Mouse (Mus musculus) heart, embryonic 12.5 days (tissue): ENCODE measurements around the gene Grn. TPM values are rescaled to one million over a fixed set of nuclear protein-coding genes. Genes with fewer than 3 reads are reported as not detected.

Experiments
- ATAC-seq: fragments of 200-750 bp; cut with Nextera tagmentation; 2 replicates; pipeline ENCODE4 v1.8.0; 2017; ENCODE audit warnings: moderate TSS enrichment, moderate library complexity; ENCODE audit not compliant: insufficient number of reproducible peaks, low FRiP score
- H3K27ac ChIP-seq: fragments of 300-500 bp; sonication (generic); 2 replicates; pipeline ENCODE4 v1.5.1; 2016; ENCODE audit warnings: mild to moderate bottlenecking, moderate library complexity; ENCODE audit not compliant: poor library complexity, severe bottlenecking
- H3K27me3 ChIP-seq: fragments of 300-500 bp; sonication (generic); replicated peaks from 2 replicates; pipeline ENCODE4 v1.6.1; 2016; ENCODE audit warnings: mild to moderate bottlenecking, moderate library complexity
- H3K36me3 ChIP-seq: fragments of 300-500 bp; sonication (generic); 2 replicates; pipeline ENCODE4 v1.6.1; 2016; ENCODE audit warnings: mild to moderate bottlenecking, moderate library complexity
- H3K4me1 ChIP-seq: fragments of 300-500 bp; sonication (generic); replicated peaks from 2 replicates; pipeline ENCODE4 v1.6.1; 2016; ENCODE audit warnings: mild to moderate bottlenecking
- H3K4me2 ChIP-seq: fragments of 300-500 bp; sonication (generic); 2 replicates; pipeline ENCODE4 v1.6.1; 2016; ENCODE audit warnings: mild to moderate bottlenecking, moderate library complexity
- H3K4me3 ChIP-seq: fragments of 300-500 bp; sonication (generic); 2 replicates; pipeline ENCODE4 v1.5.1; 2016; ENCODE audit warnings: mild to moderate bottlenecking
- H3K9ac ChIP-seq: fragments of 300-500 bp; sonication (generic); 2 replicates; pipeline ENCODE4 v1.6.1; 2016; ENCODE audit warnings: mild to moderate bottlenecking, moderate library complexity
- H3K9me3 ChIP-seq: fragments of 300-500 bp; sonication (generic); replicated peaks from 2 replicates; pipeline ENCODE4 v1.6.1; 2016; ENCODE audit warnings: mild to moderate bottlenecking, moderate library complexity
- WGBS: fragments of 180-500 bp; shearing (Covaris S2); methylation state at CpG from one replicate; pipeline ENCODE4 v1.1.7; 2016; 5-methylcytosine and 5-hydroxymethylcytosine counted together
- polyA plus RNA-seq: library from polyadenylated mRNA; unstranded; fragments of >200 nt; fragmentation: Nextera tagmentation; extraction: Ambion mirVana; gene quantifications from 2 replicates; pipeline ENCODE4 v1.2.1, GENCODE M21; 2016

Gene Grn
- polyA plus RNA-seq, 1 experiment from 2014 or later, result 191 TPM

- no peak for ATAC-seq
- no peak overlapping the region for H3K4me3 ChIP-seq
- no peak overlapping the region for H3K4me2 ChIP-seq
- no peak overlapping the region for H3K9ac ChIP-seq
- no peaks in the 10 kb centered on the region for H3K9me3 ChIP-seq
- peaks cover 39% of the 10 kb centered on the region for H3K36me3 ChIP-seq
- 94% methylated on average over 11 of the region's 11 CpGs for WGBS
- no peak overlapping the region for H3K27ac ChIP-seq
- H3K4me1 ChIP-seq, result peaks cover 30% of the 10 kb centered on the region
- H3K27me3 ChIP-seq, result peaks cover 44% of the 10 kb centered on the region
Measured at GRCm38 (mm10) chr11:102403657-102404056, 26.5 kb upstream of the Grn start.

- H3K27ac ChIP-seq, result no peak overlapping the region
- H3K4me3 ChIP-seq, result no peak overlapping the region
- no peak overlapping the region for H3K4me2 ChIP-seq
- 85% methylated on average over 18 of the region's 18 CpGs for WGBS
- ATAC-seq, result no peak
- peaks cover 31% of the 10 kb centered on the region for H3K4me1 ChIP-seq
- H3K9me3 ChIP-seq, result no peaks in the 10 kb centered on the region
- no peak overlapping the region for H3K9ac ChIP-seq
- peaks cover 37% of the 10 kb centered on the region for H3K27me3 ChIP-seq
- peaks cover 39% of the 10 kb centered on the region for H3K36me3 ChIP-seq
Measured at GRCm38 (mm10) chr11:102404161-102405010, 25.7 kb upstream of the Grn start.

GRCm38 (mm10) chr11:102405544-102406285 lies 24.4 kb upstream of the Grn start:
- H3K9me3 ChIP-seq, result no peaks in the 10 kb centered on the region
- ATAC-seq, result no peak
- H3K4me2 ChIP-seq, result peak overlapping the region; percentile 84
- H3K27ac ChIP-seq, result no peak overlapping the region
- 79% methylated on average over 11 of the region's 11 CpGs for WGBS
- H3K9ac ChIP-seq, result peak overlapping the region; percentile 94
- peaks cover 26% of the 10 kb centered on the region for H3K4me1 ChIP-seq
- peak overlapping the region; percentile 81 for H3K4me3 ChIP-seq
- H3K36me3 ChIP-seq, result peaks cover 39% of the 10 kb centered on the region
- H3K27me3 ChIP-seq, result peaks cover 24% of the 10 kb centered on the region

DNA sequence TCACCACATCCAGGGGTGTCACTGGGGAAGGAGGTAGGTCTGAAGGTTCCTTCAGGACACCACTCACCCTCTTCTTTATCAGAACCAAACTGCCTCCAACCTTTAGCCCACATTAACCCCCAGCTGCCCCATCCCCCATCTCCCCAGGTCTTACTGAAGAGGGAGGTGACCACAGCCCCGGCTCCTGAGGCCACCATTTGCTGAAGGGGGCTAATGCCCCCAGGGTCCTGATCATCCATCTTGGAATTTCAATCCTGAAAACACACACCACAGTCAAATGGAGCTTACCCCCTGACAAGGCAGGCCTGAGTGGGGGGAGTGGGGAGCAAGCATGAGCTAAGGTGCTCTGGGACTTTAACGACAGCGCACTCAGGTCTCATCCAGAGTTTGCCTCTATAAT lies 23.7 kb upstream of the Grn start:
- H3K4me1 ChIP-seq, result peaks cover 31% of the 10 kb centered on the region
- WGBS, result 5% methylated on average over 3 of the region's 3 CpGs
- H3K27ac ChIP-seq, result peak overlapping the region; percentile 98
- no peaks in the 10 kb centered on the region for H3K9me3 ChIP-seq
- H3K9ac ChIP-seq, result peak overlapping the region; percentile 94
- H3K4me3 ChIP-seq, result peak overlapping the region; percentile 81
- H3K4me2 ChIP-seq, result peak overlapping the region; percentile 84
- peaks cover 17% of the 10 kb centered on the region for H3K27me3 ChIP-seq
- H3K36me3 ChIP-seq, result peaks cover 39% of the 10 kb centered on the region
- ATAC-seq, result no peak

GRCm38 (mm10) chr11:102406900-102407833 lies 22.9 kb upstream of the Grn start:
- no peaks in the 10 kb centered on the region for H3K9me3 ChIP-seq
- peak; percentile 85 for ATAC-seq
- peaks cover 35% of the 10 kb centered on the region for H3K36me3 ChIP-seq
- WGBS, result under 1% methylated on average over 85 of the region's 85 CpGs
- H3K4me1 ChIP-seq, result peaks cover 34% of the 10 kb centered on the region
- peaks cover 9% of the 10 kb centered on the region for H3K27me3 ChIP-seq
- H3K27ac ChIP-seq, result peak overlapping the region; percentile 98
- H3K4me2 ChIP-seq, result peak overlapping the region; percentile 84
- peak overlapping the region; percentile 81 for H3K4me3 ChIP-seq
- H3K9ac ChIP-seq, result peak overlapping the region; percentile 94

GRCm38 (mm10) chr11:102407834-102408215 lies 22.3 kb upstream of the Grn start, which contains the start of gene Slc25a39:
Slc25a39 (minus strand) TSS chr11:102407946.
- Histone ChIP-seq H3K4me1 (peaks cover 34% of the 10 kb centered on the region), H3K9ac (peak within 1 kb of the TSS; percentile 94), H3K9me3 (no peaks in the 10 kb centered on the region), H3K4me2 (peak within 1 kb of the TSS; percentile 84), H3K36me3 (peaks cover 29% of the 10 kb centered on the region), H3K27me3 (peaks cover 4% of the 10 kb centered on the region; the same call in 1 of the 2 replicates), H3K4me3 (peak within 1 kb of the TSS; percentile 81), H3K27ac (peak within 1 kb of the TSS; percentile 98)
- 1% methylated on average over 19 of the region's 19 CpGs for WGBS
- ATAC-seq, result no peak

- H3K27ac ChIP-seq, result peak overlapping the region; percentile 98
- no peaks in the 10 kb centered on the region for H3K9me3 ChIP-seq
- peak; percentile 90 for ATAC-seq
- peaks cover 23% of the 10 kb centered on the region for H3K36me3 ChIP-seq
- H3K4me1 ChIP-seq, result peaks cover 34% of the 10 kb centered on the region
- peaks cover 2% of the 10 kb centered on the region; the same call in 1 of the 2 replicates for H3K27me3 ChIP-seq
- H3K4me2 ChIP-seq, result peak overlapping the region; percentile 84
- H3K4me3 ChIP-seq, result peak overlapping the region; percentile 81
- WGBS, result under 1% methylated on average over 32 of the region's 32 CpGs
- H3K9ac ChIP-seq, result peak overlapping the region; percentile 94
Measured at GRCm38 (mm10) chr11:102408344-102408876, 21.7 kb upstream of the Grn start.

DNA sequence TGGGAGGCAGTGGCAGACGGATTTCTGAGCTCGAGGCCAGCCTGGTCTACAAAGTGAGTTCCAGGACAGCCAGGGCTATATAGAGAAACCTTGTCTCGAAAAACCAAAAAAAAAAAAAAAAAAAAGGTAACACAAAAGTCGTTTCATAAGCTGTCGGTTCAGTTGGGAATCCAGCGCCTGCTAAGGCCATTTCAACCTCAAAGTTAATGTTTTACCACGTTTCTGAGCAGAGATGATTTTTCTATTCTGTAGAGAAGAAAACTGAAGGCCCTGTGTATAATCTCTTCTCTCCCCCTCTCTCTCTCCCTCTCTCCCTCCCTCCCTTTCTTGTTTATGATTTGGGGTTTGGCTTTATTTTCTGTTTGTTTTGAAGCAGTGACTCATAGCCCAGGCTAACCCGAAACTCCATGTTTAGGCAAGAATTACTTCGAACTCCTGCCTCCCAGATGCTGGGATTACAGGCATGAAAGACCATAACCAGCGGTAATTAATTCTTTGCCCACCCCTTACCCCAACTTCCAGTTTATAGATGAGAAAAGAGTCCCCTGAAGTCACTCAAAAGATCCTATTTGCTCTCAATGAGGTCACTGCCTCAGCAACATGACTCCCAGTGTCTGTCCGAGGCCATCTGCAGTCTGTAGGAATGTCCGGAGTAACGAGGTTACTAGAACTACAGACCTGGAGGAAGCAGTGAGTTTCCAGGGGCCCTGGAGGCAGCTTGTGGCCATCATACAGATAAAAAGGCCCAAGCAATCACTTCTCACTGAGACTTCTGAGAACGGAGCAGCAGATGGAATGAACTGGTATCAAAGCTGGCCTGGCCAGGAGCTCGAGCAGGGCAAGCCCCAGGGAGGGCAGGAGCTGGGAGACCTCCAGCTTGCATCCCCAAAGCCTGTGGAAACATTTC lies 21.0 kb upstream of the Grn start:
- H3K36me3 ChIP-seq, result peaks cover 15% of the 10 kb centered on the region
- no peaks in the 10 kb centered on the region for H3K9me3 ChIP-seq
- H3K27ac ChIP-seq, result peak overlapping the region; percentile 98
- ATAC-seq, result no peak
- peak overlapping the region; percentile 81 for H3K4me3 ChIP-seq
- peak overlapping the region; percentile 84 for H3K4me2 ChIP-seq
- H3K27me3 ChIP-seq, result no peaks in the 10 kb centered on the region
- WGBS, result 31% methylated on average over 15 of the region's 15 CpGs
- H3K4me1 ChIP-seq, result peaks cover 34% of the 10 kb centered on the region
- H3K9ac ChIP-seq, result peak overlapping the region; percentile 62

DNA sequence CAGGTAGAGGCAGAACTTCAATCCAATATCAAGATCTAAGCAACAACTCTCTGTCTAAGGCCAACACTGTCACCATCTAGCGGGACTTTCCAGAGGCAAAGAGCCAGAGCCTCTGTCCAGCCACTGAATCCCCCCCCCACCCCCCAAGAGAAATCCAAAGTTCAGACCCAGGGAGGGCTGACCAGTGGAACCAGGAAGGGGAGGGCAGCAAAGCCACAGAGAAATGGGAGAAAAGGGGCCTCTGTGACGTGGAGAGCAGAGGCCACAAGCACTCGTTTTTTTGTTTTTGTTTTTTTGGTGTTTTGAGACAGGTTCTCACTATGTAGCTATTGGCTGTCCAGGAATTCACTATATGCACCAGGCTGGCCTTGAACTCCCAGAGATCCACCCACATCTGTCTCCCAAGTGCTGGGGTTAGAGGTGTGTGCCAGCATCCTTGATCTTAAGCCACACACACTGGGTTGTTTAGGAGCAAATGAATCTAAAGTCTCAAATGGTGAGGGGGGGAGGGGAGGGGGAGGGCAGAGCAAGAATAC lies 20.3 kb upstream of the Grn start:
- ATAC-seq, result no peak
- no peaks in the 10 kb centered on the region for H3K9me3 ChIP-seq
- H3K36me3 ChIP-seq, result peaks cover 8% of the 10 kb centered on the region
- no peaks in the 10 kb centered on the region for H3K27me3 ChIP-seq
- H3K4me3 ChIP-seq, result no peak overlapping the region
- 76% methylated on average over 3 of the region's 3 CpGs for WGBS
- 0 out of 2 replicates have a peak overlapping the region, but pooled peaks have one; percentile 98 for H3K27ac ChIP-seq
- H3K4me2 ChIP-seq, result no peak overlapping the region
- H3K9ac ChIP-seq, result 0 out of 2 replicates have a peak overlapping the region, but pooled peaks have one; percentile 42
- peaks cover 32% of the 10 kb centered on the region for H3K4me1 ChIP-seq
